Mouse (Mus musculus): ENCODE measurements at regions not wholly inside any gene's neighbourhood (a gene's known extent, or its start where the extent isn't known, plus 50 kb on each side); places are given as distances from the start of the nearest gene placed in this dataset.

DNA sequence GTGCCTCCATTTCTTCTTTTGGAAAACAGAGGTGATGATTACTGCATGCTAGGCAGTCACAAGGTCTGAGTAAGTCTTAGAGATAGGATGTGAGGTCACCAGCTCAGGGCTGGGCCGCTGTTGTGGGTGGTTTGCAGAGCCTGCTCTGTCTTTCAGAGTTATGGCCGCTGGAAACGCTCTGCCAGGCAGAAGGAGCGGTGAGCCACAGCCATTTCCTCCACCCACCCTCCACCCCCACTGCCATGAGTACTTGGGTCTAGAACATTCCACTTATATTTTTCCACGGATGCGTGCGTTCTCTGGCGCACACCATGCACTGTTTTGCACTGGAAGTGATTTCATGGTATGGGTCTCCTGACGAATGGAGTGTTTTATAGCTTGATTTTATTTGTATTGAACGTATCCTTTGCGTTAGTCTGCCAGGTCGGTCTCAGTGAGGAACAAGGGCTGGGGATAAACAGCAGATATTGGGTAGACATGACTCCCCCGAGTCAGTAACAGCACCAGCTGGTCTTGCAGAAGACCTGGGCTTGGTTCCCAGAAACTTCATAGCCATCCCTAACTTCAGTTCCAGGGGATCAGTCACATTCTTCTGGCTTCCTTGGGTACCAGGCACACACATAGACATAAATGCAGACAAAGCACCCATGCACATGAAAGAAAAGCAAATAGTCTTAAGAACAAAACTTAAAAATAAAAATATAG is 300.8 kb downstream of the Med13l start:
- H3K4me1 ChIP-seq (replicated peaks): no peaks in the 10 kb centered on the region
- no peak overlapping the region for H3K4me3 ChIP-seq
- H3K27me3 ChIP-seq: no peaks in the 10 kb centered on the region
- H3K9me3 ChIP-seq: no peaks in the 10 kb centered on the region
- no peak overlapping the region for H3K4me2 ChIP-seq
- H3K27ac ChIP-seq (replicated peaks): no peak overlapping the region
- WGBS: 87% methylated on average over 13 of the region's 13 CpGs
- H3K36me3 ChIP-seq: no peaks in the 10 kb centered on the region
- no peak for ATAC-seq (ENCODE audit: low FRiP score, low read depth)
- H3K9ac ChIP-seq: no peak overlapping the region

GRCm38 (mm10) chr5:118867511-118867910 is 307.0 kb downstream of the Med13l start:
- no peak overlapping the region for H3K4me3 ChIP-seq
- H3K27me3 ChIP-seq: no peaks in the 10 kb centered on the region
- H3K9me3 ChIP-seq: no peaks in the 10 kb centered on the region
- no peak overlapping the region for H3K27ac ChIP-seq (replicated peaks)
- 92% methylated on average over 5 of the region's 5 CpGs for WGBS
- no peak for ATAC-seq (ENCODE audit: low FRiP score, low read depth)
- H3K4me1 ChIP-seq (replicated peaks): no peaks in the 10 kb centered on the region
- no peak overlapping the region for H3K9ac ChIP-seq
- no peaks in the 10 kb centered on the region for H3K36me3 ChIP-seq
- no peak overlapping the region for H3K4me2 ChIP-seq

GRCm38 (mm10) chr5:118869330-118869729 is 308.9 kb downstream of the Med13l start:
- Histone ChIP-seq H3K4me3 (no peak overlapping the region), H3K27ac (replicated peaks) (no peak overlapping the region), H3K36me3 (no peaks in the 10 kb centered on the region), H3K4me1 (replicated peaks) (no peaks in the 10 kb centered on the region), H3K9me3 (no peaks in the 10 kb centered on the region), H3K27me3 (peaks cover 8% of the 10 kb centered on the region), H3K4me2 (no peak overlapping the region), H3K9ac (no peak overlapping the region)
- 80% methylated on average over 9 of the region's 9 CpGs for WGBS
- no peak for ATAC-seq (ENCODE audit: low FRiP score, low read depth)

GRCm38 (mm10) chr5:118873871-118874270 is 313.4 kb downstream of the Med13l start:
- Histone ChIP-seq H3K36me3 (no peaks in the 10 kb centered on the region), H3K9me3 (no peaks in the 10 kb centered on the region), H3K4me2 (no peak overlapping the region), H3K4me3 (no peak overlapping the region), H3K4me1 (replicated peaks) (peaks cover 5% of the 10 kb centered on the region; the same call in 1 of the 2 replicates), H3K27me3 (peaks cover 45% of the 10 kb centered on the region), H3K9ac (no peak overlapping the region), H3K27ac (replicated peaks) (no peak overlapping the region)
- WGBS: 50% methylated on average over 7 of the region's 7 CpGs
- no peak for ATAC-seq (ENCODE audit: low FRiP score, low read depth)

DNA sequence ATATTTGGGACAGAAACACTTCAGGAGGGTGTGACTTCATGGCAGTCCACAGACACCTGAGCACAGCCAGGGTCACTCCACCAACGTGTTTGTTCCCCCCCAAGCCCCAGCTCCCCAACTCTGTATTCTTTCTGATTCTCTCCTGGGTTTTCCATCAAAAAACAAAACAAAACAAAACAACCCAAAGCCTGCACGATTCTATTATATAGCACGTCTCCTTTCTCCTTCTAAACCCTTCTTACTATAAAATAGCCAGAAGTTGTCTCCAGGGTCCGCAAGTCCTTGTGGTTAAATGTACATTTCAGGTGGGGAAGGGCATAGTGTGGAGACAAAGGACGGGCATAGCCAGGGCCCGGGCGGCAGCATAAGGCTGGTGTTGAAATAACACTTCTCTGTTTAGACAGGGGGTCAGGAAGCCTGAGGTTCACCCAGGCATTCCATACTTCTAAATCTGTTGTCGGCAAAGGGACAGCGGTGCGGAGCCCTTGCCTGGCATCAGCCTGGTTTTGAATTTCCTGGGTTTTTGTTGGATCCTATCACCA is 314.7 kb downstream of the Med13l start:
- Histone ChIP-seq H3K9ac (no peak overlapping the region), H3K4me3 (no peak overlapping the region), H3K27me3 (peaks cover 53% of the 10 kb centered on the region), H3K4me1 (replicated peaks) (peaks cover 5% of the 10 kb centered on the region; the same call in 1 of the 2 replicates), H3K9me3 (no peaks in the 10 kb centered on the region), H3K27ac (replicated peaks) (no peak overlapping the region), H3K4me2 (no peak overlapping the region), H3K36me3 (no peaks in the 10 kb centered on the region)
- WGBS: 74% methylated on average over 10 of the region's 10 CpGs
- ATAC-seq (ENCODE audit: low FRiP score, low read depth): no peak

DNA sequence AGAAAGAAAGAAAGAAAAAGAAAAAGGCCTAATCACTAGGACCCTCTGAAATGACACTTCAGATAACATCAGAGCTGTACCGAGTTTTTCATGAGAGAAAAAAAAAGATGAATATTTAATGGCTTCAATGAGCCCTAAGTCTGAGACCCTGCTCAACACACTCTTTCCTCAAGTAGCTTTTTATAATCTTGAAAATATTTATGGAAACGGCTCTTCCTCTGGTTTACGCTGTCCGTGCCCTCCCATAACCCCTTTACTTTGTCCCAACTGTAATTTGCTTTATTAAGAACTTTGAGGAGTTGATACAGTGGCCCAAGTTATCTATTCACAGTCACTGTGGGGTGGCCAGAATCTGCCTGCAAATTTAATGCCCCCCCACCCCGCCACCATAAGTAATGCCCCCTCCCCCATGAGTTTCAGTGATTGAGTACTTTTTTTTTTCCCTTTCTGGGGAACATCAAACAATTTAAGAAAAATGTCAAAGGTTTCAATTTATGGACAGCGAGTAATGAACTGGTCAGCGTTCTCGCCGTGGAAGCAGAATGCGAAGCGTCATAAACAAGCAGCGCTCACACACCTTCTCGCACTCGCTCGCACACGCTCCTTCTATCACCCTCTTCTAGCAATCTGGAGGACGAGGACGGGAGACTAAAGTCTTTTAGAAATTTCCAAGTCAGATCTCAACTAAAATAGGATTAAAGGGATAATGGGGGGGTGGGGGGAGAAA is 316.3 kb downstream of the Med13l start:
- H3K27me3 ChIP-seq: peaks cover 54% of the 10 kb centered on the region
- 0 out of 2 replicates have a peak overlapping the region, but pooled peaks have one; percentile 1 for H3K4me3 ChIP-seq
- no peak for ATAC-seq (ENCODE audit: low FRiP score, low read depth)
- no peaks in the 10 kb centered on the region for H3K36me3 ChIP-seq
- H3K9ac ChIP-seq: no peak overlapping the region
- H3K27ac ChIP-seq (replicated peaks): no peak overlapping the region
- no peaks in the 10 kb centered on the region for H3K9me3 ChIP-seq
- 9% methylated on average over 18 of the region's 18 CpGs for WGBS
- H3K4me1 ChIP-seq (replicated peaks): peaks cover 5% of the 10 kb centered on the region; the same call in 1 of the 2 replicates
- peak overlapping the region; percentile 37 for H3K4me2 ChIP-seq

DNA sequence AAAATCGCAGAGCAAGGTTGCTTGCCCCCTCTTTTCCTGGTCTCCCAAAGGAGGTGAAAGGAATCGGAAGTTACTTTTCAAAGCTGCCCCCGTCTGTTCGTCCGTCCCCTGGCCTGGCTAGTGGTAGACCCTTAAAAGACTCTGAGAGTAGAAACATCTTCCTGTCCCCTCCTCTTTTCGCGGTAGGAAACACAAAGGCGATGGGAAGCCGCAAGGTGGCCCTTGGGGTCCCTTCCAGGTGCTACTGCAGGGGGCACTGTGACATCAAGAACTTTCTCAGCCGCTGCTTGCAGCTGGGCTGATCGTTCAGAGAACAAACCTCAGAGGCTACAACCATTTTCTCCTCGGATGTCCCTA is 316.8 kb downstream of the Med13l start:
- peak overlapping the region; percentile 37 for H3K4me2 ChIP-seq
- no peak overlapping the region for H3K27ac ChIP-seq (replicated peaks)
- H3K36me3 ChIP-seq: no peaks in the 10 kb centered on the region
- 0 out of 2 replicates have a peak overlapping the region, but pooled peaks have one; percentile 1 for H3K4me3 ChIP-seq
- peaks cover 58% of the 10 kb centered on the region for H3K27me3 ChIP-seq
- WGBS: 1% methylated on average over 12 of the region's 12 CpGs
- no peak for ATAC-seq (ENCODE audit: low FRiP score, low read depth)
- H3K9ac ChIP-seq: no peak overlapping the region
- H3K4me1 ChIP-seq (replicated peaks): peaks cover 5% of the 10 kb centered on the region; the same call in 1 of the 2 replicates
- H3K9me3 ChIP-seq: no peaks in the 10 kb centered on the region

- H3K9ac ChIP-seq: no peak overlapping the region
- H3K9me3 ChIP-seq: no peaks in the 10 kb centered on the region
- peaks cover 5% of the 10 kb centered on the region; the same call in 1 of the 2 replicates for H3K4me1 ChIP-seq (replicated peaks)
- no peaks in the 10 kb centered on the region for H3K36me3 ChIP-seq
- H3K27ac ChIP-seq (replicated peaks): no peak overlapping the region
- H3K4me2 ChIP-seq: no peak overlapping the region
- H3K27me3 ChIP-seq: peaks cover 58% of the 10 kb centered on the region
- ATAC-seq (ENCODE audit: low FRiP score, low read depth): no peak
- 30% methylated on average over 10 of the region's 10 CpGs for WGBS
- H3K4me3 ChIP-seq: no peak overlapping the region
Observed at GRCm38 (mm10) chr5:118877831-118878230, 317.4 kb downstream of the Med13l start.

DNA sequence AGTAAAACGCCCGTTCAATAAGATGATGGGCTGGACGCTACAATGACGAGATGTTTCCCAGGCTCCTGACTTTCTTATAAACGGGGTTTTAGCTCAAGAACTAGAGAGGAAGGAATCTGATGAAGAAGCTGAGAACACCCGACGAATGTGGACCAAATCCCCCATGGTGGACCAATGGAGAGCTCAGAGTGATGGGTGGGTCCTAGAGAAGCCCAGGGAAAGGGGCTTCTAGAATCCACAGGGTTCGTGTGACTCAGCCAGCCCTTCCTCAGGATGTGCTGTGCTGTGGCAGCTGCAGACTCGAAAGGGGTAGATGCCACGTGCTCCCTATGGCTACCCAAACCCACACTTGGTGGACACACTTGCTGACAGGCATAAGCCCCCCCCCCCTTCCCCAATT is 318.2 kb downstream of the Med13l start:
- Histone ChIP-seq H3K4me1 (replicated peaks) (peaks cover 5% of the 10 kb centered on the region; the same call in 1 of the 2 replicates), H3K9me3 (no peaks in the 10 kb centered on the region), H3K9ac (no peak overlapping the region), H3K36me3 (no peaks in the 10 kb centered on the region), H3K27ac (replicated peaks) (no peak overlapping the region), H3K4me3 (no peak overlapping the region), H3K4me2 (no peak overlapping the region), H3K27me3 (peaks cover 55% of the 10 kb centered on the region)
- ATAC-seq (ENCODE audit: low FRiP score, low read depth): no peak
- whole genome bisulfite sequencing: 45% methylated on average over 10 of the region's 10 CpGs

DNA sequence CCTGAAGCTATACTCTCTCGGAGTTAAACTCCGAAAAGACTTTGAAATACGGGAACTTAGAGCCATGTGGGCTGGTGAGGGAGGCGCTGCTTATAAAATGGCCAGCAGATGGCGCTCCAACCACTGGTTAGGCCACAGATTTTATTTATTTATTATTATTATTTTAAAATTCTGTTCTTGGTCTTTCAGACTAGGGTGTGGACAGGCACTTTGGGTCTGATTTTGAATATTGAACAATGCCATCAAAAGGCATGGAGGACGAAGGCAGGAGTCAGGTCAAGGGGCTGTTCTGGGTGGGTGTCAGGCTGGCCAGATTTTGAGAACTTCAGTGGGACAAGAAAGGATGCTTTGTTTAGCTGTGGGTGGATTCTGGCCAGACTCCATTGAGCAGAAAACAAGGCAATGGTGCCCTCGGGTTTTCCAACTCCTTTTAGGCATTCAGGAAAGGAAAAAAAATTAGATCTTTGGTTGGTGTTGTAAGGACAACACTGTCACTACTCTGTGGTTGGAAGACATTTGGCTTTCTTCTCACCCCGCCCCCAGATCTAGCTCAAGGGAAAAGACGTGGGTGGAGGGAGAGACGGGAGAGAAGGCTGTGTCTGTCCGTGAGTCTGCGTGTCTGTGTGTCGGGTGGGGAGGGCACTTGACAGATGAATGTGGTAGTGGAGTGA is 319.5 kb downstream of the Med13l start:
- no peak overlapping the region for H3K4me3 ChIP-seq
- WGBS: 13% methylated on average over 13 of the region's 13 CpGs
- peaks cover 5% of the 10 kb centered on the region; the same call in 1 of the 2 replicates for H3K4me1 ChIP-seq (replicated peaks)
- no peak overlapping the region for H3K9ac ChIP-seq
- H3K4me2 ChIP-seq: no peak overlapping the region
- H3K27ac ChIP-seq (replicated peaks): no peak overlapping the region
- H3K27me3 ChIP-seq: peaks cover 47% of the 10 kb centered on the region
- H3K9me3 ChIP-seq: no peaks in the 10 kb centered on the region
- no peaks in the 10 kb centered on the region for H3K36me3 ChIP-seq
- ATAC-seq (ENCODE audit: low FRiP score, low read depth): peak; percentile 30; the same call in 1 of the 2 replicates

DNA sequence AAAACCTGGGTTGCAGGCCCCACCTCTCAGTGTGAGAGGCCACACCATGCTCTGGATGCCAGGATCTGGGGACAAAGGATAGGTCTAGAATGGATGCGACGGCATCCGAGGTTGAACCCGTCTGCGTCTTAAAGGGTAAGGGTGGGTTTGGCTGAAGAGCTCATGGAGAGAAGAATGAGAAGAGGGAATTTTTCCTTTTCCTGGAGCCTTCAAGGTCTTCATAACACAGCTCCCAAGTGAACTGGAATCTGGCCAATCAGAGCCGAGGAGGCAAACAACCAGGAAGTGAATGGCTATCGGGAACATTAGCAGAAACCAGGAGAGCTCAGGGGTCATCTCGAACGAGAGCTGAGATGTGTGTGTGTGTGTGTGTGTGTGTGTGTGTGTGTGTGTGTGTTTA is 320.1 kb downstream of the Med13l start:
- Histone ChIP-seq H3K27me3 (peaks cover 42% of the 10 kb centered on the region), H3K4me3 (no peak overlapping the region), H3K9ac (no peak overlapping the region), H3K4me2 (no peak overlapping the region), H3K9me3 (no peaks in the 10 kb centered on the region), H3K36me3 (no peaks in the 10 kb centered on the region), H3K27ac (replicated peaks) (no peak overlapping the region), H3K4me1 (replicated peaks) (peaks cover 5% of the 10 kb centered on the region; the same call in 1 of the 2 replicates)
- ATAC-seq (ENCODE audit: low FRiP score, low read depth): peak; percentile 15; the same call in 1 of the 2 replicates
- whole genome bisulfite sequencing: 69% methylated on average over 9 of the region's 9 CpGs

DNA sequence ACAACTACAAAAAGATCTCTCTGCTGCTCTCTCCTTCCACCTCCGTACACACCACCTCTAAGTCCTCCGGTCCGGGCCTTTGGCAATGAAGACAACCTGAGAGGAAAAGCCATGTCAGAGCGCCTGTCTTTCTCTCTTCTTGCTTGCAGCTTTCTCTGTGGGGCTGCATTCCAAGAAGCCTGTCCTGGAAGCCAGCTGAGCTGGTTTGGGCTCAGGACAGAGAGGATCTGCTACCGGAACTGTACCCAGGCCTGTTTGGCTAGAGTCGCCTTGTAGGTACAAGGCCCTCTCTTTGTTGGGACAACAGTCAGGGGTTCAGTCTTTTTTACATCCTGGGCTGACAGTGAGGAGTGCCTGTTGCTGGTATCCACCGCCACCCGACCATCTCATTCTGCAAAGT is 321.4 kb downstream of the Med13l start:
- Histone ChIP-seq H3K27ac (replicated peaks) (no peak overlapping the region), H3K36me3 (no peaks in the 10 kb centered on the region), H3K27me3 (peaks cover 32% of the 10 kb centered on the region), H3K4me1 (replicated peaks) (peaks cover 5% of the 10 kb centered on the region; the same call in 1 of the 2 replicates), H3K9me3 (no peaks in the 10 kb centered on the region), H3K4me2 (no peak overlapping the region), H3K9ac (no peak overlapping the region), H3K4me3 (no peak overlapping the region)
- 95% methylated on average over 8 of the region's 8 CpGs for WGBS
- no peak for ATAC-seq (ENCODE audit: low FRiP score, low read depth)
